Mouse (Mus musculus): ENCODE results near the gene Gm9747.

DNA sequence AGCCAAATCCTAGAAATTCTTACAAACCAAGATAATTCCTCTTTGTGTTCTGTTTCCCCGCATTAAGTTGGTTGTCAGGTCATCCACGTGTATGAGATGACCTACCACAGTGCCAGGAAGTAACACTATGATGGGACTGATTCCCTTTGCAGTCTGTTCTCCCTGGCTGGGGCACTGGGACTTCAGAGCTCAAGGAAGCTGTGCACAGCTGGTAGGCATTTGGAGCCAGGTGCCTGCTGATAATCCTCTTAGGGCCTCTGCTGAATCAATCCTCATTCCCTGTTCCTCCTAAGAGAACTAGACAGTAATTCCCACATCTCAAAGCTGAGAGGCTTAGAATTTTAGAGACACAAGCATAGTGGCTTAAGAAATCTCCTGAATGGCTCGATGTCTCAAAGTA lies 41.3 kb upstream of the Gm9747 start:
- TF ChIP-seq CTCF (IDR thresholded peaks at IDR 0.05; ENCODE audit: low read depth): no peak
- no peak for TF ChIP-seq EP300 (IDR thresholded peaks at IDR 0.05; ENCODE audit: low read depth)
